Mouse (Mus musculus): Measurements from ENCODE around the gene Dcakd. TPM values are rescaled to one million over a fixed set of nuclear protein-coding genes. Genes with fewer than 3 reads are reported as not detected.
A peak's percentile ranks its signal among the peaks of the same experiment; 100 is the strongest.

Gene Dcakd
- total RNA-seq, 2 experiments from 2014 or later = 106 to 109 TPM

GRCm38 (mm10) chr11:103050153-103050552 is 22.0 kb upstream of the Dcakd start:
- DNase-seq (ENCODE audit: extremely low spot score in 1 of 2, low spot score in 1 of 2) = no peak

DNA sequence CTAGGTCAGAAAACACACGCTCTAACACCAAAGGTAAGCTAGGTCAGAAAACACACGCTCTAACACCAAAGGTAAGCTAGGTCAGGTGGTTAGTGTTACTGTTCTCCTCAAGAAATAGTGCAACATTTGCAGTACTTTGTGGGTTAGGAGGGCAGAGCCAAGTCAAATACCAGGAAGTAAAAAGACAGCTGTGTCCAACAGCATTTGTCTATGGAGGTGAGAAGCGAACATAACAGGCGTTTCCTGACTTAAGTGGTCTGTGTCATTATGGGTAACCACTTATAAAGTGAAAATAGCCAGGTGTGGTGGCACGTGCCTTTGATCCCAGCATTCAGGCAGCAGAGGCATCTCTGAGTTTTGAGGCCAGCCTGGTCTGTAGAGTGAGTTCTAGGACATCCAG is 21.5 kb upstream of the Dcakd start:
- no peak for DNase-seq (ENCODE audit: extremely low spot score in 1 of 2, low spot score in 1 of 2)

GRCm38 (mm10) chr11:103046286-103046685 is 18.2 kb upstream of the Dcakd start:
- DNase-seq (ENCODE audit: extremely low spot score in 1 of 2, low spot score in 1 of 2) = no peak

DNA sequence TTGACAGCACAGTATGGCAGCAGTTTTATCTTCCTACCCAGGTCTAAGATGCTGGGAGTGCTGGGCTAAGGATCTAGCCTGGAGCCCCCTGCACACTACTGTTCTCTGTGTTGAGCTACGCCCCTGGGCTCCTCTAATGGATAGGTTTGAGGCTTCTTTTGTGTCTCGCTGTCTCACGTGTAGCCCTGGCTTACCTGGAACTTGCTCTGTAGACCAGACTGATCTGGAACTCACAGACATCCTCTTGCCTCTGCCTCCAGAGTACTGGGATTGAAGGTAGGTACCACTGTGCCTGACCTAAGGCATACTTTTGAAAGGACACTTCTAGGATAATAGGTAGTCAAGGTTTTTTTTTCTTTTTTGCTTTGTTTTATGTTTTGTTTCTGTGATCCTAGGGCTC is 15.8 kb upstream of the Dcakd start:
- no peak for DNase-seq (ENCODE audit: extremely low spot score in 1 of 2, low spot score in 1 of 2)

GRCm38 (mm10) chr11:103042828-103043227 is 14.7 kb upstream of the Dcakd start:
- DNase-seq (ENCODE audit: extremely low spot score in 1 of 2, low spot score in 1 of 2) = no peak

GRCm38 (mm10) chr11:103038037-103038436 is 9.9 kb upstream of the Dcakd start:
- DNase-seq (ENCODE audit: extremely low spot score in 1 of 2, low spot score in 1 of 2) = no peak

DNA sequence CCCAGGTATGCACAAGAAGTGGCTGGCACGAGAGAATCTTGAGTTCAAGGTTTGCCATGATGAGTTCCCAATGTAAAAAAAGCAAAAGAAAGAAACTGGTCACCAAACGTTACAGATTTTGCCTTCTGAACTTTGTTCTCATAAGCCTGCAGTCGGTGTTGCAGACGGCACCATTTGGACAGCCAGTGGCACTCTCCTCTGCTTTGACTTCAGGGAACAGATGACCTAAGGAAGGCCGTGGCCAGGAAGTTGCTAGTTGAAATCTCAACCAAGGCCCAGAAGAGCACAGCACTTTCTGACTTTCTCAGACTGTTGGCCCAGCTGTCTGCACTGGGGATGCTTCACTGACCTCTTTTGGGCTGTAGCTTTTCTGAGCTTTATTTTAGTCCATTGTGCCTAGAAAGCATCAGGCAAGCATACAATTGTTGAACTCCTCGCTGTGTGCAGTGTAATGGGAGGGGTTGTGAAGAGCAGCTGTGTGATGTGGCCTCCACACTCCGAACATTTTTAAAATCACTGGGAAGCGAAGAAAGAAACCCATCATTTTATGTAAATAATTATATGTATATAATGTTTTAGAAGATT is 8.8 kb upstream of the Dcakd start:
- DNase-seq (ENCODE audit: extremely low spot score in 1 of 2, low spot score in 1 of 2) = no peak

GRCm38 (mm10) chr11:103035007-103035406 is 6.9 kb upstream of the Dcakd start:
- no peak for DNase-seq (ENCODE audit: extremely low spot score in 1 of 2, low spot score in 1 of 2)

DNA sequence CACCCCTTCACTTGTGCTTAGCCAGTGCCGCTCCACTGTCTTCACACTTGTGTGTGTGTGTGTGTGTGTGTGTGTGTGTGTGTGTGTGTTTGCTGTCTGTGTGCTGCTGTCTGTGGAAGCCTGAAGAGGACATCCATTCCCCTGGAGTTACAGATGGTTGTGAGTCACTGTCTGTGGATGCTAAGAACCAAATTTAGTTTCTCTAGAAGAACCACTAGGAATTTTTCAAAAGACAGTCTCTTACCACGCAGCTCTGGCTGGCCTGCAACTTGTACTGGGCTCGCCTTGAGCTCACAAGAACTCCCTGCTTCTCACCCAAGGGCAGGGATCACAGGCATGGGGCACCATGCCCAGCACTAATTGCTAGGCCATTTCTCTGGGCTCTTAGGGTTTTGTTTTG is 4.9 kb upstream of the Dcakd start:
- DNase-seq (ENCODE audit: extremely low spot score in 1 of 2, low spot score in 1 of 2) = no peak

DNA sequence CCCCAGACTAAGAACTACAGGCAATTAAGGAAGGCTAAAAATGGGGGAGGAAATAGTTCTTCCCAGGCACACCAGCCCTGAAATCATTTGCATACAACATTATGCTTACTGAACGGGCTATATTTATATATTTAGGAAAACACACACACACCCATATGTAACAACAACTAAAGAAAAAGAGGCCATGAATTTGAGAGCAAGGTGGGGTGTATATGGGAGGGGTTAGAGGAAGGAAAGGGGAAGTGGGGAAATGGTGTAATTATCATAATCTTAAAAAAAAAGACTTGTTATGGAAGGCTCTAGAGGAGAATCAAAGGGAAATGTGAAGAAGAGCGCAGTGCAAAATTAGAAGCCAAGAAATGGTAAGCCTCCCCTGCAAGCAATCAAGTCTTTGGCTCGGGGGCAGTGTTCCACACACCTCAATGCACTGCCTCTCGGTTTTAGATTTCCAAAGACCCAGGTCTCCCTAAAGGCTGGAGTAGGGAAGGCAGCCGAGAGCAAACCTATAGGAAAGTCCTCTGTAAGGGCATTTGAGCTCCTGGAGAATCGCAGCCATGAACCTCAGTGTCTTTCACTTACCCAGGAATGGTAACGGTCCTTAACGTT is 460 bp downstream of the Dcakd start:
- DNase-seq (ENCODE audit: extremely low spot score in 1 of 2, low spot score in 1 of 2) = no peak

DNA sequence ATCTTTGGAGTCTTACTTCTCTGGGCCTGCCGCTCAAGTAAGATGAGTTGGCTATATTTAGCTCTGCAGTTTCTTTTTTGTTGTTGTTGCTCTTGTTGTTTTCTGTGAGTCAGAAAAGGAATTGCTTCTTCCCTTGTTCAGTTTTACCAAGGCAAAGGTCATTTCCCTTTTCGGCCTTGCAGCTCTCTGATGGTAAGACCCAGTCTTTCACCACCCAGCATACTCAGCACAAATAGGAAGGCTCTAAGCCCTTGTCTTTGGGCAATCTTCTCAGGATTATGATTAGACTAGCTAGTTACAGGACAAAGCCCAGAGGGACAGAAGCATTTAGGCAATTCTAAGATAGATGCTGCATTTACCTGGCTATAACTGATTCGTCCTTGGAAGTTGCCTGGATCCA is 1.2 kb downstream of the Dcakd start:
- no peak for DNase-seq (ENCODE audit: extremely low spot score in 1 of 2, low spot score in 1 of 2)

DNA sequence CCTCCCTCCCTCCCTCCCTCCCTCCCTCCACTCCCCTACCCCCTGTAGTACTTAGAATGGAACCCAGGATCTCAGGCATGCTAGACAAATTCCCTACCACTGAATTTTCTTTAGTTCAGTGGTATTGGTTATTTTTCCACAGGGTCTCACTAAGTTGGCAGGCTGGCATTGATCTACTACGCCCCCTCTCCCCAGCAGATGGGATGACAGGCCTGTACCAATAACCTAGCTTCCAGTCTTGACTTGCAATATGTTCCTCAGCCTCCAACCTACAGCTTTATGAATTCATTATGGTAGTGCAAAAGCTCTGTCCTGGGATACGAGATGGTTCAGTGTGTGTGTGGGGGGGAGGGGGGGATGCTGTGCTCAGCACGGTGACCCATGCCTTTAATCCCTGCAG is 4.2 kb downstream of the Dcakd start:
- no peak for DNase-seq (ENCODE audit: extremely low spot score in 1 of 2, low spot score in 1 of 2)

GRCm38 (mm10) chr11:103020713-103021335 is 7.3 kb downstream of the Dcakd start:
- no peak for DNase-seq (ENCODE audit: extremely low spot score in 1 of 2, low spot score in 1 of 2)

GRCm38 (mm10) chr11:103019325-103019724 is 8.8 kb downstream of the Dcakd start:
- no peak for DNase-seq (ENCODE audit: extremely low spot score in 1 of 2, low spot score in 1 of 2)

DNA sequence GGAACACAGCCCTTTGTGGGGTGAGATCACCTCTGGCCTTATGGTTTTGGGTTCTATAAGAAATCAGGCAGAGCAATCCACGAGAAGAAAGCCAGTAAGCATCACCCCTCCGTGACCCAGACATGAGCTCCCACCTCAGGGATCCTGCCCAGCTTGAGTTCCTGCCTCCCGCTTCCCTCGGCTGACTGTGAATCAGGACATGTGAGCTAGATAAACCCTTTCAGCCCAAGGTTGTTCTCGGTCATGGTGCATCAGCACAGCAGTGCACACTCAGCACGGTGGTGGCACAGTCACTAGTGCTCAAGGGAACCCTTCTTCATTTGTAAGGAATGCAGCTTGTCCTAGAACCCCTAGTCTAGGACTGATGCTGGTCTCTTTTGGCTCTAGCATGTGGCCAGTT is 9.3 kb downstream of the Dcakd start:
- DNase-seq (ENCODE audit: extremely low spot score in 1 of 2, low spot score in 1 of 2) = no peak

DNA sequence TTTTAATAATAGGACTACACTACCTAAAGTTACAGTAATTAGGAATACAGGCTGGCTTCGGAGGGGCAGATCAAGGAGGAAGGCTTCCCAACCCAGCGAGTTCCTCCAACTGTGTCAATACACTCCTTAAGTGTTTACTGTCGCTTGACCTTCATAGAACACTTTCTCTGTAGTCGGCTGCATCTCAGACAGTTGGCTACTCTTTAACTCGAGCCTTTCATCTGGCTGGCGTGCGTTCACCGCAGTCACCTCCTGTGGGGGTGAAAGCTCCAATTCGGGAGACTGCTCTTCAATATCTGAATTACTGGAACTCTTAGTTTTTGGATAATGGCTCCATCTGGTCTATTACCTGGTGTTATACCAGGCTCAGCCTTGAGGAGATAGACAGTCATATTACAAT is 10.5 kb downstream of the Dcakd start:
- DNase-seq (ENCODE audit: extremely low spot score in 1 of 2, low spot score in 1 of 2) = no peak

GRCm38 (mm10) chr11:103016930-103017329 is 11.2 kb downstream of the Dcakd start:
- peak; percentile 98 to 99 for DNase-seq (ENCODE audit: extremely low spot score in 1 of 2, low spot score in 1 of 2)

DNA sequence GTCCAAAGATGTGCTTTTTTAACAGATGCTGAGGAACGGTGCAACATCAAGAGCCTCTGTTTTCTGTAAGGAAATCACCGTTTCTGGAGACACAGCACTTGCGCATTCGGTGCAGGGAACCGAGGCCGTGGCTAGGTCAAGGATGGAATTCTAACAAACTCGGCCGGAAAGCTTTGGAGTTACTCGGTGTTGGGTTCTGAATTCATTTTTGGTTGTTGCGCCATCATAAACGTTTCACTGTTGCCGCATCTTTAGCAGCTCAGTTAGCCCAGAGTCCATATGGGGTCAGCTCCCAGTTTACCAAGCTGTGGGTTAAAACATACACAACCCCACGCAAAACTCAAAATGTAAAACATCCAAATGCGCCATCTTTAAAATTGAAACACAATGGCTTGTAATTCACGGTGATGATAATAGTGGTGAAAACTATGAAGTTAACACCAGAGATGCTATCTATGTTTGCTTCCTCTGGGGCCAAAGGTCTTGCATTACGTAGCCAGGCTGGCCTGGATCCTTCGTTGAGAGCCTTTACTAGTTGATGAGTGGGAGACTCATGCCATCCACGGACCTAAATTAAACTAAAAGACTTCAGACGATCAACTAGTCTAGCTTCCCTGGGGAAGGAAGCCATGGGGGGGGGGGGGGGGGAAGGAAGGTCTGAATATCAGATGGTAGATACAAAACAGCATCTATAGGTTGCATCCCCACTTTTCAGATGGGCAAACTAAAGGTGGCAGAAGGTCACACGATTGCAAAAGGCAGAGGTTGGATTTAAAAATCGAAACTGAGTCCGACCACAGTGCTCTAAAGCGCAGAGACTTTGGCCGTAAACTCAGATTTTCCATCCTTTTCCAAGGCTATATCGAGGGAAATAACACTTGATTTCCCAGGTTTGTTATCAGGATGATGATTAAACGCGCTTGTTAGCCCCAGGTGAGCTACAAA is 12.0 kb downstream of the Dcakd start:
- DNase-seq (ENCODE audit: extremely low spot score in 1 of 2, low spot score in 1 of 2) = no peak

DNA sequence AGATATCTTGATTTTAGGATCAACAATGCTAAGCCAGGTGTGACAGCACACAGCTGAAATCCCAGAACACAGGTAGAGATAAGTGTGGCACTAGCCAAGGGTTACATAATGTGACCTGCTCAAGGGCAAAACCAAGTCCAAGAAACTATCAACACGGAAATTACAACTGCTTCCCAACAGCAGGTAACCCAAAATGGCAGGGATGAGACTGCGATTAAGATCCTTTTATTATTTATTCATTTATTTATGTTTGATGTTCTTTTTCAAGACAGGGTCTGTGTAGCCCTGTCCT is 17.0 kb downstream of the Dcakd start:
- DNase-seq (ENCODE audit: extremely low spot score in 1 of 2, low spot score in 1 of 2) = no peak

GRCm38 (mm10) chr11:103010454-103011205 is 17.5 kb downstream of the Dcakd start:
- no peak for DNase-seq (ENCODE audit: extremely low spot score in 1 of 2, low spot score in 1 of 2)

DNA sequence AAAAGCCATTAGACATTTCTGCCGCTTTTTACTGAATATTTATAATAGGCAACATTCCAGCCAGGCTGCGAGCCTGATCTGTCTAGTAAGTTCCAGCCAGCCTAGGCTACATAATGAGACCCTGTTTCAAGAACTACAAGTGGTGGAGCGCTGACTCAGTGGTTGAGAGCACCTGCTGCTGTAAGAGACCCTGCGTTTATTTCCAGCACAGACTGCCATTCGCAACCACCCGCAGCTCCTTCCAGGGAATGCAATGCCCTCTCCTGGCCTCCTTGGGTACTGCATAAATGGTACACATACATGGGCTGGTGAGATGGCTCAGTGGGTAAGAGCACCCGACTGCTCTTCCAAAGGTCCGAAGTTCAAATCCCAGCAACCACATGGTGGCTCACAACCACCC is 18.9 kb downstream of the Dcakd start:
- peak in 1 of 2 experiments; percentile 57 for DNase-seq (ENCODE audit: extremely low spot score in 1 of 2, low spot score in 1 of 2)
